Mouse (Mus musculus): Measurements from ENCODE around the gene Csta1. TPM values are rescaled to one million over a fixed set of nuclear protein-coding genes. Genes with fewer than 3 reads are reported as not detected.

Gene Csta1
- polyA plus RNA-seq, 1 experiment from 2014 or later = not detected

- H3K27ac ChIP-seq (replicated peaks) = no peak overlapping the region
- H3K4me2 ChIP-seq (replicated peaks) = no peak overlapping the region
- H3K4me1 ChIP-seq = no peaks in the 10 kb centered on the region
- H3K9ac ChIP-seq (replicated peaks) = no peak overlapping the region
- H3K4me3 ChIP-seq = no peak overlapping the region
- no peak for ATAC-seq (replicated peaks)
- no peaks in the 10 kb centered on the region for H3K27me3 ChIP-seq
- WGBS = 86% methylated on average over 11 of the region's 11 CpGs
- peaks cover 11% of the 10 kb centered on the region for H3K36me3 ChIP-seq
- H3K9me3 ChIP-seq = no peaks in the 10 kb centered on the region
Observed at GRCm38 (mm10) chr16:36090785-36091509, 40.1 kb downstream of the Csta1 start.

- Histone ChIP-seq H3K9ac (replicated peaks) (no peak overlapping the region), H3K4me1 (no peaks in the 10 kb centered on the region), H3K27me3 (no peaks in the 10 kb centered on the region), H3K4me2 (replicated peaks) (no peak overlapping the region), H3K4me3 (no peak overlapping the region), H3K9me3 (no peaks in the 10 kb centered on the region), H3K27ac (replicated peaks) (no peak overlapping the region), H3K36me3 (peaks cover 18% of the 10 kb centered on the region)
- no peak for ATAC-seq (replicated peaks)
- WGBS = 52% methylated on average over 8 of the region's 8 CpGs
Observed at GRCm38 (mm10) chr16:36089850-36090616, 41.0 kb downstream of the Csta1 start.

- Histone ChIP-seq H3K9me3 (no peaks in the 10 kb centered on the region), H3K9ac (replicated peaks) (no peak overlapping the region), H3K27ac (replicated peaks) (no peak overlapping the region), H3K36me3 (peaks cover 18% of the 10 kb centered on the region), H3K4me2 (replicated peaks) (no peak overlapping the region), H3K27me3 (no peaks in the 10 kb centered on the region), H3K4me1 (no peaks in the 10 kb centered on the region), H3K4me3 (no peak overlapping the region)
- no peak for ATAC-seq (replicated peaks)
- 90% methylated on average over 7 of the region's 7 CpGs for whole genome bisulfite sequencing
Observed at GRCm38 (mm10) chr16:36089065-36089464, 42.0 kb downstream of the Csta1 start.

GRCm38 (mm10) chr16:36087846-36088245 is 43.2 kb downstream of the Csta1 start:
- Histone ChIP-seq H3K4me3 (no peak overlapping the region), H3K4me1 (no peaks in the 10 kb centered on the region), H3K27ac (replicated peaks) (no peak overlapping the region), H3K27me3 (no peaks in the 10 kb centered on the region), H3K9ac (replicated peaks) (no peak overlapping the region), H3K4me2 (replicated peaks) (no peak overlapping the region), H3K9me3 (no peaks in the 10 kb centered on the region), H3K36me3 (peaks cover 18% of the 10 kb centered on the region)
- no peak for ATAC-seq (replicated peaks)
- WGBS = 92% methylated on average over 4 of the region's 4 CpGs

- WGBS = 97% methylated on average over 3 of the region's 3 CpGs
- ATAC-seq (replicated peaks) = no peak
- no peaks in the 10 kb centered on the region for H3K4me1 ChIP-seq
- no peaks in the 10 kb centered on the region for H3K9me3 ChIP-seq
- H3K4me3 ChIP-seq = no peak overlapping the region
- H3K9ac ChIP-seq (replicated peaks) = no peak overlapping the region
- no peaks in the 10 kb centered on the region for H3K27me3 ChIP-seq
- no peak overlapping the region for H3K4me2 ChIP-seq (replicated peaks)
- no peak overlapping the region for H3K27ac ChIP-seq (replicated peaks)
- no peaks in the 10 kb centered on the region for H3K36me3 ChIP-seq
Observed at GRCm38 (mm10) chr16:36079916-36080315, 51.1 kb downstream of the Csta1 start.

- no peaks in the 10 kb centered on the region for H3K9me3 ChIP-seq
- WGBS = 90% methylated on average over 3 of the region's 3 CpGs
Observed at GRCm38 (mm10) chr16:36074772-36075171, 56.3 kb downstream of the Csta1 start.

GRCm38 (mm10) chr16:36072410-36073011 is 58.5 kb downstream of the Csta1 start:
- H3K4me1 ChIP-seq = peaks cover 32% of the 10 kb centered on the region
- peak overlapping the region; percentile 84 for H3K9ac ChIP-seq (replicated peaks)
- H3K4me2 ChIP-seq (replicated peaks) = peak overlapping the region; percentile 80
- WGBS = 31% methylated on average over 8 of the region's 8 CpGs
- H3K27ac ChIP-seq (replicated peaks) = peak overlapping the region; percentile 99
- peak overlapping the region; percentile 63 for H3K4me3 ChIP-seq
- H3K36me3 ChIP-seq = no peaks in the 10 kb centered on the region
- no peaks in the 10 kb centered on the region for H3K9me3 ChIP-seq
- H3K27me3 ChIP-seq = no peaks in the 10 kb centered on the region
- no peak for ATAC-seq (replicated peaks)

More at GRCm38 (mm10) chr16:36074772-36075171, 56.3 kb downstream of the Csta1 start:
- Histone ChIP-seq H3K4me2 (replicated peaks) (no peak overlapping the region), H3K36me3 (no peaks in the 10 kb centered on the region), H3K4me1 (peaks cover 14% of the 10 kb centered on the region), H3K27ac (replicated peaks) (no peak overlapping the region), H3K4me3 (no peak overlapping the region), H3K27me3 (no peaks in the 10 kb centered on the region), H3K9ac (replicated peaks) (no peak overlapping the region)
- no peak for ATAC-seq (replicated peaks)

- Histone ChIP-seq H3K27me3 (no peaks in the 10 kb centered on the region), H3K4me1 (peaks cover 32% of the 10 kb centered on the region), H3K4me2 (replicated peaks) (peak within 1 kb of the TSS; percentile 80), H3K9ac (replicated peaks) (peak within 1 kb of the TSS; percentile 84), H3K36me3 (no peaks in the 10 kb centered on the region), H3K27ac (replicated peaks) (peak within 1 kb of the TSS; percentile 99), H3K9me3 (no peaks in the 10 kb centered on the region), H3K4me3 (peak within 1 kb of the TSS; percentile 63)
- peak; percentile 97 for ATAC-seq (replicated peaks)
- under 1% methylated on average over 80 of the region's 81 CpGs for WGBS
Observed at GRCm38 (mm10) chr16:36071450-36072379, 59.3 kb downstream of the Csta1 start, which contains the start of the genes Fam162a and Ccdc58. Gene Fam162a (minus strand): TSS chr16:36071594. Gene Ccdc58 (plus strand): TSS chr16:36071685.

GRCm38 (mm10) chr16:36071071-36071449 is 60.0 kb downstream of the Csta1 start:
- 0% methylated on average over 16 of the region's 16 CpGs for WGBS
- Histone ChIP-seq H3K9ac (replicated peaks) (peak overlapping the region; percentile 84), H3K4me3 (peak overlapping the region; percentile 63), H3K27ac (replicated peaks) (peak overlapping the region; percentile 99), H3K4me2 (replicated peaks) (peak overlapping the region; percentile 80), H3K9me3 (no peaks in the 10 kb centered on the region), H3K4me1 (peaks cover 32% of the 10 kb centered on the region), H3K36me3 (no peaks in the 10 kb centered on the region), H3K27me3 (no peaks in the 10 kb centered on the region)
- ATAC-seq (replicated peaks) = no peak

Data from forebrain, embryonic 15.5 days (tissue).